Mouse (Mus musculus) neural tube, postnatal 0 days (tissue): ENCODE data around the gene Zbtb2. TPM values are rescaled to one million over a fixed set of nuclear protein-coding genes. Genes with fewer than 3 reads are reported as not detected.

ENCODE experiments used
- polyA plus RNA-seq: library from polyadenylated mRNA; unstranded; fragments of >200 nt; fragmentation: Nextera tagmentation; extraction: Ambion mirVana; gene quantifications from 2 replicates; pipeline ENCODE4 v1.2.1, GENCODE M21; 2015

Gene Zbtb2
- polyA plus RNA-seq, result 9.1 and 9.3 TPM in 2 replicates

DNA sequence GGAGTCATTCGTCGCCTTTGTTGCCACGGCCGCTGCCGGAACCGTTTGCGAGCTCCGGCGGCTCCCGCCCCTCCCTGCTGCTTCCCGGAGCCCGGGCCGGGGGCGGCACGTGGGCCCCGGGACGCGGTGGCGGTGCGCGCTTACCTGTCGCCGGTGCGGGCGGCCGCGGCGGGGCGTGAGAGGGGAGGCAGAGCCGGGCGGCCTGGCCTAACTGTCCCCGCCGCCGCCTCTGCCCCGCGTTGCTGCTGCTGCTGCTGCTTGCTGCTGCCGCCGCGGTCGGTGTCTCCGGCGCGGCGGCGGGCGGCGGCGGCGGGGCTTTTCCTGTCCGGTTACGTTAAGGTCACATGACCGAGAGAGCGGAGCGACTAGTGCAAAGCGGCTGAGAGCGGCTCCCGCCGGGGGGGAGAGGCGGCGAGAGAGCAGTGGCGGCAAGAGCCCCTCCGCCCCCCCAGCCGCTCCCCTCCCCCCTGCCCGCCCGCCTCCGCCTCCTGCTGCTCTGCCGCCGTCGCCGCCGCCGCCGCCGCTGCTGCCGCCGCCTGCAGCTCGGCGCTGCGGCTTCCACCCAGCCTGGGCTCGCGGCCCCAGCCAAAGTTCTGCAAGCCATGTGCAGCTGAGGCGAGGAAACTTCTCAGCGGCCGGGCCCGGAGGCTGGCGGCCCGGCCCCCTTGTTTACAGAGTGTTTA lies at the start of gene Zbtb2:
Zbtb2 (minus strand) TSS at position 408 of the 683 bp plus-strand sequence.

DNA sequence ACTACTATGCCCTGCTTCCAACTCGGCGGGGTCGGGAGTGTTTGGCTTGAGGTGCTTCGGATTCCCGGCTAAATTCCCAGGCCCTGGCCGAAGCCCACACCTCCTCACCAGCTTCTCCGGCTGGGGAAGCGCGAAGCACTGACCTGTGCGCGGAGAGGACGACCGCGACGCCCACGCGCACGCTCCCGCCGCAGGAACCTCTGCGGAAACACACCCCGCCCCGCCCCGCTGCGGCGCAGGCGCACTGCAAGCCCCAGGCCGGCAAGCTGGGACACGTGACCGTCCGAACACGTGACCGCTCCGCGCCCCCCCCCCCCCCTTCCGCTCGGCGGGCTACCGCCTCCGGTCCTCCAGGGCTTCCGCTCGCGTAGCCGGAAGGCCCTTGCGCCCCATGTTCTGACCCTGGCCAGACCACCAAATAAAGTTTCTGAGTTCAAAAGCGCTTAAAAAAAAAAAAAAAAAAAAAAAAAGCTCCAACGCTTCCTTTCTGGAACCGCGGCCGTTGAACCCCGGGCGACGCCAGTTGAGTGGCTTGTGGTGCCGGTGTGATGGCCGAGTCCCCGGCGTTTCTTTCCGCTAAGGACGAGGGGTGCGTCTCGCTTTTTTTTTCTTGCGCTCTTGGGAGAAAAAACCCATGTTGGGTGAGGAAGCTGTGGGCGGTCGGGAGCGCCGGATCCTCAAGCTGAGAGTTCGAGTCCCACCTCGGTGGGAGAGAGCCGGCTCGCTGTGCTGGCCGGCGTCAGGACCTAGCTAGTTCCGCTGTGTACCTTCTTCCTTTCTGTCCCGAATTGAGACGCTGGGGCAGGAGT lies 44.4 kb upstream of the Zbtb2 start, which contains the start of the genes Rmnd1 and Armt1:
Rmnd1 (minus strand) TSS at position 266 of the 809 bp plus-strand sequence.
Armt1 (plus strand) TSS at position 345 of the 809 bp plus-strand sequence.

Other genes with a start within 250 kb of the Zbtb2 start
- gene Akap12, start 121.7 kb downstream of the Zbtb2 start, polyA plus RNA-seq, result 36.3 and 38.6 TPM in 2 replicates
- 27.9 and 29.9 TPM in 2 replicates for gene Rmnd1, start 44.3 kb upstream of the Zbtb2 start, polyA plus RNA-seq
- 8.8 and 9.0 TPM in 2 replicates for gene Armt1, start 44.4 kb upstream of the Zbtb2 start, polyA plus RNA-seq
- gene Ccdc170, start 94.4 kb upstream of the Zbtb2 start, polyA plus RNA-seq, result 0.41 and 0.56 TPM in 2 replicates
- gene Esr1, start 223.5 kb upstream of the Zbtb2 start, polyA plus RNA-seq, result 1.1 and 1.7 TPM in 2 replicates